Mouse (Mus musculus) brain, embryonic 14.5 days (tissue): Measurements from ENCODE around the gene Spaar.
"Not testable (repeated sequence)": the region's sequence is repeated elsewhere in the genome, so short reads cannot be mapped to it uniquely, and the experiment has no call there.

Source experiments
- CTCF ChIP-seq: fragments of 200-500 bp; IDR thresholded peaks from 2 replicates; pipeline ENCODE4 v1.5.1; 2012; ENCODE audit warnings: inconsistent platforms, mild to moderate bottlenecking, moderate library complexity, borderline replicate concordance; ENCODE audit not compliant: insufficient read depth, insufficient read length; ENCODE audit errors: extremely low read depth
- POLR2A ChIP-seq: fragments of 200-500 bp; IDR thresholded peaks from 2 replicates; pipeline ENCODE4 v1.6.1; 2012; ENCODE audit warnings: mild to moderate bottlenecking, inconsistent platforms, borderline replicate concordance; ENCODE audit not compliant: poor library complexity, insufficient read depth, insufficient read length, severe bottlenecking; ENCODE audit errors: extremely low read depth

- TF ChIP-seq CTCF, POLR2A: not testable (repeated sequence)
Observed at GRCm38 (mm10) chr4:43795844-43796243, 66.0 kb downstream of the Spaar start.
